Mouse (Mus musculus) CH12.LX (cell line): Measurements from ENCODE around the gene Msmp. TPM values are rescaled to one million over a fixed set of nuclear protein-coding genes. Genes with fewer than 3 reads are reported as not detected.
A peak's percentile ranks its signal among the peaks of the same experiment; 100 is the strongest.

Experiments
- DNase-seq: peaks from one replicate; pipeline ENCODE4 v3.0.0-alpha.2; 2013; ENCODE audit errors: extremely low read depth
- H3K27ac ChIP-seq: 2 replicates; pipeline ENCODE4 v1.5.1; 2012; ENCODE audit warnings: low read depth, mild to moderate bottlenecking, control low read depth, moderate library complexity; ENCODE audit not compliant: insufficient read depth
- H3K27me3 ChIP-seq: replicated peaks from 2 replicates; pipeline ENCODE3; 2012; ENCODE audit warnings: inconsistent platforms
- H3K36me3 ChIP-seq, 2 experiments: replicated peaks in 1 of 2; 2 replicates each; pipeline versions ENCODE3 to v1.6.1; 2012; ENCODE audit warnings: inconsistent platforms in 1 of 2, low read length in 1 of 2, mild to moderate bottlenecking in 1 of 2, mixed read lengths in 1 of 2, moderate library complexity in 1 of 2; ENCODE audit not compliant: control insufficient read depth in 1 of 2, insufficient read depth in 1 of 2
- H3K4me1 ChIP-seq, 2 experiments: 2 replicates each; pipeline ENCODE4 v1.6.1; 2012; ENCODE audit warnings: inconsistent platforms in 1 of 2, moderate library complexity in 1 of 2; ENCODE audit not compliant: insufficient read depth in 2 of 2, control insufficient read depth in 1 of 2
- H3K4me2 ChIP-seq: 2 replicates; pipeline ENCODE4 v1.6.1; 2012; ENCODE audit warnings: low read depth, mild to moderate bottlenecking, control low read depth; ENCODE audit not compliant: poor library complexity, insufficient read depth, severe bottlenecking
- H3K4me3 ChIP-seq, 3 experiments: fragments of 150-350 bp in 1 of 3; sonication (generic) in 1 of 3; replicated peaks in 1 of 3; 2 replicates each; pipeline versions ENCODE3 to v1.5.1; 2011 to 2012; ENCODE audit warnings: low read depth in 2 of 3, low read length in 2 of 3, mild to moderate bottlenecking in 2 of 3, moderate library complexity in 2 of 3, control low read depth in 1 of 3, improper control_type of control experiment in 1 of 3, inconsistent platforms in 1 of 3, mixed read lengths in 1 of 3; ENCODE audit not compliant: poor library complexity in 1 of 3
- H3K79me2 ChIP-seq: replicated peaks from 2 replicates; pipeline ENCODE4 v1.6.1; 2012; ENCODE audit warnings: mild to moderate bottlenecking, moderate library complexity; ENCODE audit not compliant: control insufficient read depth, poor library complexity, insufficient read depth, severe bottlenecking; ENCODE audit errors: extremely low read depth
- H3K9ac ChIP-seq: 2 replicates; pipeline ENCODE4 v1.6.1; 2012; ENCODE audit warnings: low read depth, mild to moderate bottlenecking, control low read depth, moderate library complexity; ENCODE audit not compliant: insufficient read depth
- H3K9me3 ChIP-seq: replicated peaks from 2 replicates; pipeline ENCODE3; 2012; ENCODE audit warnings: low read length, inconsistent platforms, mixed read lengths
- BHLHE40 ChIP-seq: IDR thresholded peaks from 2 replicates; pipeline ENCODE4 v1.6.1; 2011; ENCODE audit warnings: mild to moderate bottlenecking, low read depth, low read length, improper control_type of control experiment
- CHD1 ChIP-seq: IDR thresholded peaks from 2 replicates; pipeline ENCODE4 v1.6.1; 2012; ENCODE audit warnings: low read depth, low read length, improper control_type of control experiment, inconsistent platforms
- CHD2 ChIP-seq: IDR thresholded peaks from 2 replicates; pipeline ENCODE4 v1.6.1; 2011; ENCODE audit warnings: low read length, improper control_type of control experiment
- CTCF ChIP-seq, 2 experiments: IDR thresholded peaks in 1 of 2; conservative IDR thresholded peaks in 1 of 2; 2 replicates each; pipeline ENCODE4 v1.5.1; 2011 to 2012; ENCODE audit warnings: low read depth in 2 of 2, low read length in 2 of 2, improper control_type of control experiment in 1 of 2, inconsistent platforms in 1 of 2, mild to moderate bottlenecking in 1 of 2, moderate library complexity in 1 of 2
- E2F4 ChIP-seq: IDR thresholded peaks from 2 replicates; pipeline ENCODE4 v1.6.1; 2011; ENCODE audit warnings: low read depth, low read length, improper control_type of control experiment; ENCODE audit not compliant: insufficient replicate concordance
- ELF1 ChIP-seq: IDR thresholded peaks from 2 replicates; pipeline ENCODE4 v1.6.1; 2014; ENCODE audit warnings: low read depth, mild to moderate bottlenecking, inconsistent platforms, low read length, improper control_type of control experiment
- EP300 ChIP-seq: IDR thresholded peaks from 2 replicates; pipeline ENCODE4 v1.6.1; 2011; ENCODE audit warnings: low read length, improper control_type of control experiment
- ETS1 ChIP-seq: conservative IDR thresholded peaks from 2 replicates; pipeline ENCODE4 v1.6.1; 2012; ENCODE audit warnings: low read depth, mild to moderate bottlenecking, inconsistent platforms, low read length, improper control_type of control experiment, moderate library complexity
- IRF4 ChIP-seq: IDR thresholded peaks from 2 replicates; pipeline ENCODE4 v1.6.1; 2014; ENCODE audit warnings: low read depth, mild to moderate bottlenecking, inconsistent platforms, low read length, improper control_type of control experiment
- KAT2A ChIP-seq: IDR thresholded peaks from 2 replicates; pipeline ENCODE4 v1.6.1; 2012; ENCODE audit warnings: low read length, improper control_type of control experiment, inconsistent platforms; ENCODE audit not compliant: insufficient replicate concordance
- MAFK ChIP-seq: IDR thresholded peaks from 2 replicates; pipeline ENCODE4 v1.6.1; 2011; ENCODE audit warnings: low read length, improper control_type of control experiment; ENCODE audit not compliant: insufficient replicate concordance
- MAZ ChIP-seq: IDR thresholded peaks from 2 replicates; pipeline ENCODE4 v1.6.1; 2012; ENCODE audit warnings: low read depth, mild to moderate bottlenecking, inconsistent platforms, low read length, improper control_type of control experiment, moderate library complexity
- MEF2A ChIP-seq: IDR thresholded peaks from 2 replicates; pipeline ENCODE4 v1.6.1; 2014; ENCODE audit warnings: low read depth, mild to moderate bottlenecking, inconsistent platforms, low read length, improper control_type of control experiment, borderline replicate concordance
- MXI1 ChIP-seq: IDR thresholded peaks from 2 replicates; pipeline ENCODE4 v1.6.1; 2011; ENCODE audit warnings: mild to moderate bottlenecking, low read depth, low read length, improper control_type of control experiment
- MYC ChIP-seq: IDR thresholded peaks from 2 replicates; pipeline ENCODE4 v1.6.1; 2011; ENCODE audit warnings: low read depth, mild to moderate bottlenecking, improper control_type of control experiment, low read length
- NELFE ChIP-seq: IDR thresholded peaks from 2 replicates; pipeline ENCODE4 v1.6.1; 2011; ENCODE audit warnings: low read depth, low read length, improper control_type of control experiment
- NRF1 ChIP-seq: IDR thresholded peaks from 2 replicates; pipeline ENCODE4 v1.6.1; 2014; ENCODE audit warnings: low read depth, mild to moderate bottlenecking, inconsistent platforms, low read length, improper control_type of control experiment, moderate library complexity
- POLR2A ChIP-seq: IDR thresholded peaks from 2 replicates; pipeline ENCODE4 v1.6.1; 2011; ENCODE audit warnings: low read depth, mild to moderate bottlenecking, improper control_type of control experiment, low read length
- SIN3A ChIP-seq: IDR thresholded peaks from 2 replicates; pipeline ENCODE4 v1.6.1; 2012; ENCODE audit warnings: low read length, improper control_type of control experiment, inconsistent platforms
- SMC3 ChIP-seq: IDR thresholded peaks from 2 replicates; pipeline ENCODE4 v1.6.1; 2011; ENCODE audit warnings: low read depth, low read length, improper control_type of control experiment
- TBP ChIP-seq: conservative IDR thresholded peaks from 2 replicates; pipeline ENCODE4 v1.6.1; 2011; ENCODE audit warnings: low read depth, low read length, improper control_type of control experiment
- TCF12 ChIP-seq: IDR thresholded peaks from 2 replicates; pipeline ENCODE4 v1.6.1; 2014; ENCODE audit warnings: low read depth, mild to moderate bottlenecking, inconsistent platforms, low read length, improper control_type of control experiment
- UBTF ChIP-seq: IDR thresholded peaks from 2 replicates; pipeline ENCODE4 v1.6.1; 2012; ENCODE audit warnings: low read depth, mild to moderate bottlenecking, inconsistent platforms, low read length, improper control_type of control experiment, moderate library complexity
- USF1 ChIP-seq: IDR thresholded peaks from 2 replicates; pipeline ENCODE4 v1.6.1; 2014; ENCODE audit warnings: low read depth, mild to moderate bottlenecking, inconsistent platforms, low read length, improper control_type of control experiment
- USF2 ChIP-seq: conservative IDR thresholded peaks from 2 replicates; pipeline ENCODE4 v1.6.1; 2011; ENCODE audit warnings: low read depth, low read length, improper control_type of control experiment
- ZMIZ1 ChIP-seq: IDR thresholded peaks from 2 replicates; pipeline ENCODE4 v1.6.1; 2012; ENCODE audit warnings: low read depth, mild to moderate bottlenecking, inconsistent platforms, low read length, improper control_type of control experiment
- ZNF384 ChIP-seq: IDR thresholded peaks from 2 replicates; pipeline ENCODE4 v1.6.1; 2012; ENCODE audit warnings: low read depth, low read length, improper control_type of control experiment, inconsistent platforms
- dilution Hi-C: fragments of 300-500 bp; cut with MboI; formaldehyde crosslinking; loops from 2 replicates; pipeline ENCODE4 v1.14.3; 2020; ENCODE audit warnings: low sequenced_read_pairs; ENCODE audit not compliant: extremely low pct_unique_long_range_greater_than_20kb, extremely low pct_ligation_motif_present
- in situ Hi-C: fragments of 300-500 bp; cut with MboI; formaldehyde crosslinking; loops from 3 replicates; pipeline ENCODE4 v1.14.3; 2019; ENCODE audit warnings: low sequenced_read_pairs, low pct_ligation_motif_present, low pct_unique_long_range_greater_than_20kb, mixed read lengths
- polyA plus RNA-seq: library from polyadenylated mRNA; unstranded; fragments of >175 nt; gene quantifications from 2 replicates; pipeline ENCODE4 v1.2.1, GENCODE M21; 2012; ENCODE audit warnings: low read depth; ENCODE audit not compliant: insufficient read length
- total RNA-seq, 2 experiments: library from RNA; depleted of rRNA; stranded (reverse); fragments of 300-350 nt in 1 of 2; fragments of >200 nt in 1 of 2; gene quantifications; 2 replicates each; pipeline ENCODE4 v1.2.3; 2012 to 2014

Msmp gene
- total and polyA plus RNA-seq, 3 experiments = 0.72 to 5.9 TPM; not detected in 1

DNA sequence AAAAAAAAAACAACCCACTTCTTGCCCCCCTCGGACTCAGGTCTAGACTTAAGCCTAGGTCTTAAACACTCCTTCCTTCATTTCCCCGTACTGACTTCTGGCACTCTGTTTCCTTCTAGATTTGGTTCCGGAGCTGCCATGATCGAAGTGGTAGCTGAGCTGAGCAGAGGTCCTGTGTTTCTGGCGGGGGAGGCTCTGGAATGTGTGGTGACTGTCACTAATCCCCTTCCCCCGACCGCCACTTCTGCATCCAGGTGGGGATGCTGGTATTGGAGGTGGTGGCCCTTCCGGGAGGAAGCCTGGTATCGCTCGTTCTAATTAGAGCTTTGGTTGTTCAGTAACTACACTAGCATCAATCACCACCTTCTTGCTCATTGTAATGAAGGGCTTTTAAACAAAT, 5.0 kb downstream of the Msmp start:
- dilution Hi-C loops = no loop called here
- H3K4me1 ChIP-seq = peaks cover 14 to 44% of the 10 kb centered on the region in 2 experiments
- no peaks in the 10 kb centered on the region for H3K27me3 ChIP-seq
- H3K27ac ChIP-seq = no peak overlapping the region
- H3K9ac ChIP-seq = peak overlapping the region; percentile 63
- in situ Hi-C loops = no loop called here
- peak overlapping the region; percentile 85 for H3K4me2 ChIP-seq
- H3K9me3 ChIP-seq = no peaks in the 10 kb centered on the region
- H3K4me3 ChIP-seq = peak overlapping the region; percentile 73 to 80 (median 77)
- peaks cover 37 to 59% of the 10 kb centered on the region in 2 experiments for H3K36me3 ChIP-seq
- no peak for DNase-seq
- peaks cover 7% of the 10 kb centered on the region for H3K79me2 ChIP-seq
- no peak for TF ChIP-seq NELFE
- no peak for TF ChIP-seq CHD2
- TF ChIP-seq IRF4 = no peak
- TF ChIP-seq BHLHE40 = no peak
- TF ChIP-seq MXI1 = no peak
- no peak for TF ChIP-seq E2F4
- no peak for TF ChIP-seq POLR2A
- no peak for TF ChIP-seq CHD1
- TF ChIP-seq MYC = no peak
- TF ChIP-seq TBP = no peak
- no peak for TF ChIP-seq MAZ
- no peak for TF ChIP-seq MEF2A
- TF ChIP-seq, all 38 proteins: peak for 0

DNA sequence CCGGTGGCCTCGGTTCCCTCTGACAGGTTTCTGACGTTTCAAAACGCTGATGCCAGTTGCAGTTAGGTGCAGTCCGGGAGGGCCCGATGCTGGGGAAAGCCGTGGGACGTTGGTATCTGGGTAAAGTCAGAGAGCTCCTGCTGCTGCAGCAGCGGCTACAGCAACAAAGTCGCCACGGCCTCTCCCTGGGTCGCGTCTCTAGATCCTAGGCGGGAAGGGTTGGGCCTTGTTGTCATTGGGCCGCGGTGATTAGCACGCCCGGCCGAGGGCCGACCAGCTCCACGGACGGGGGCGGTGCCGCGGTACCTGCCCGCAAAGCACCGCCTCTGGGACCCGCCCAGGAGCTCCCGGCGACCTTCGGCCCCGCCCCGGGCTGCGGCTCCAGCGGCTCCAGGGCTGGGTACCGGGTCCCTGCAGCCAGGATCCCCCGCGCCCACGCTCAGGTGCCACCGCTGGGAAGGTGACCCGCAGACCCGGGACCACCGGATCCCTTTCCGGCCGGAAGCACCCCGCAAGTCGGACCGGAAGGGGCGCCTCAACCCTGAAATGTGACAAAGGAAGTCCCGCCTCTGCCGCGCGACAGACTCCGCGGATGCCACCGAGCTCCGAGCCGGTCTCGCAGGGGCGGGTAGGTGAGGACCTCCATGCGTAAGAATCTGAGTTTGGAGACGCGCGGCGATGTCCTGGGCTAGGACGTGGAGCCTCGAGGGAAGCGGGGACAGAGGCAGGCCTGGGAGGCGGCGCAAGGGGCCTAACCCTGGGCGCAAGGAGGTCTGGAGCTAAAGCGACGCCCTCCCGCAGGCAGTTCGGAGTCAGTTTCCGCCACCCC, 5.7 kb downstream of the Msmp start, which contains the start of the genes Rgp1 and Gba2:
Gene Rgp1, plus strand, starts transcription at position 340 of the 829 bp plus-strand sequence.
Gene Gba2, minus strand, starts transcription at position 498 of the 829 bp plus-strand sequence.
- Histone ChIP-seq H3K4me3 (peak within 1 kb of the TSS; percentile 73 to 80 (median 77)), H3K9ac (peak within 1 kb of the TSS; percentile 63), H3K27me3 (no peaks in the 10 kb centered on the region), H3K36me3 (peaks cover 32 to 59% of the 10 kb centered on the region in 2 experiments), H3K79me2 (peaks cover 7% of the 10 kb centered on the region), H3K9me3 (no peaks in the 10 kb centered on the region), H3K27ac (peak within 1 kb of the TSS; percentile 9; the same call in 1 of the 2 replicates), H3K4me1 (peaks cover 14 to 44% of the 10 kb centered on the region in 2 experiments), H3K4me2 (peak within 1 kb of the TSS; percentile 85)
- dilution Hi-C loops = no loop called here
- in situ Hi-C loops = no loop called here
- DNase-seq = peak; percentile 81
- peak; percentile 81 for TF ChIP-seq POLR2A
- TF ChIP-seq E2F4 = no peak
- TF ChIP-seq ELF1 = peak; percentile 80
- TF ChIP-seq SIN3A = peak; percentile 92
- no peak for TF ChIP-seq EP300
- peak; percentile 29 for TF ChIP-seq TCF12
- TF ChIP-seq MAFK = 0 out of 2 replicates have a peak, but pooled peaks have one; percentile 9
- TF ChIP-seq ZNF384 = no peak
- peak; percentile 78; the same call in 1 of the 2 replicates for TF ChIP-seq MXI1
- 0 out of 2 replicates have a peak, but pooled peaks have one; percentile 14 for TF ChIP-seq NRF1
- TF ChIP-seq MEF2A = peak; percentile 14; the same call in 1 of the 2 replicates
- TF ChIP-seq BHLHE40 = peak; percentile 20; the same call in 1 of the 2 replicates
- peak; percentile 87 for TF ChIP-seq NELFE
- 0 out of 2 replicates have a peak, but pooled peaks have one; percentile 38 for TF ChIP-seq UBTF
- peak; percentile 61 for TF ChIP-seq IRF4
- peak; percentile 70 for TF ChIP-seq ZMIZ1
- no peak for TF ChIP-seq CHD1
- peak; percentile 70; the same call in 1 of the 2 replicates for TF ChIP-seq MAZ
- no peak for TF ChIP-seq SMC3
- peak; percentile 65; the same call in 1 of the 2 replicates for TF ChIP-seq KAT2A
- TF ChIP-seq USF2 = no peak
- TF ChIP-seq ETS1 = 0 out of 2 replicates have a peak, but pooled peaks have one; percentile 7
- no peak for TF ChIP-seq CTCF (conservative IDR thresholded peaks at IDR 0.05 in 1 of 2, IDR thresholded peaks at IDR 0.05 in 1 of 2; ENCODE audit: low read depth in 2 of 2, low read length in 2 of 2)
- no peak for TF ChIP-seq USF1
- TF ChIP-seq MYC = 0 out of 2 replicates have a peak, but pooled peaks have one; percentile 14
- TF ChIP-seq TBP = 0 out of 2 replicates have a peak, but pooled peaks have one; percentile 13
